Mouse (Mus musculus) ES-Bruce4 (cell line): ENCODE measurements at regions not wholly inside any gene's neighbourhood (a gene's known extent, or its start where the extent isn't known, plus 50 kb on each side); places are given as distances from the start of the nearest gene placed in this dataset.

Source experiments
- CTCF ChIP-seq: IDR thresholded peaks from one replicate; pipeline ENCODE4 v1.8.1; 2011; ENCODE audit warnings: low read depth, low read length
- EP300 ChIP-seq: IDR thresholded peaks from 2 replicates; pipeline ENCODE4 v1.6.1; 2011; ENCODE audit warnings: low read depth, low read length; ENCODE audit not compliant: insufficient read depth
- POLR2A ChIP-seq: IDR thresholded peaks from one replicate; pipeline ENCODE4 v1.8.1; 2011; ENCODE audit warnings: low read length; ENCODE audit not compliant: insufficient read depth

DNA sequence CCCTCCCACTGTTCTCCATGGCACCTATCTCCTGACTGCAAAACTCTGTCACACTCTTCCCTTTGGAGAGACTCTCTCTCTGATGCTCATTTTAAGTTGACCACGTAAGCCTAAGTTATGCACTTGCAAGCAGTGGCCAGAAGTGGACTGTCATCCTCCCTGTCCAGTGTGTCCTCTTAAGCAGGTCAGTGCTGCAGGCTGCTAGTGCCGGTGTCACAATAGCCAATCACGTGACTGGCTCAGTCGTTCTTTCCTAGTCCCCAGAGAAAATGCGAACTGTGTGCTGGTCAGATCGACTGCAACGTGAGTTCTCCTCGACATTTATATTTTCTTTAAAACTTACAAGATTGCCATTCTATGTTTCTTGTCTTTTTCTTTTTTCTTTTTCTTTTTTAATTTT, 84.6 kb upstream of the Pced1b start:
- no peak for TF ChIP-seq CTCF
- TF ChIP-seq POLR2A: no peak
- no peak for TF ChIP-seq EP300
